Mouse (Mus musculus): ENCODE measurements around the gene Gm10198.

Gm10198 gene

DNA sequence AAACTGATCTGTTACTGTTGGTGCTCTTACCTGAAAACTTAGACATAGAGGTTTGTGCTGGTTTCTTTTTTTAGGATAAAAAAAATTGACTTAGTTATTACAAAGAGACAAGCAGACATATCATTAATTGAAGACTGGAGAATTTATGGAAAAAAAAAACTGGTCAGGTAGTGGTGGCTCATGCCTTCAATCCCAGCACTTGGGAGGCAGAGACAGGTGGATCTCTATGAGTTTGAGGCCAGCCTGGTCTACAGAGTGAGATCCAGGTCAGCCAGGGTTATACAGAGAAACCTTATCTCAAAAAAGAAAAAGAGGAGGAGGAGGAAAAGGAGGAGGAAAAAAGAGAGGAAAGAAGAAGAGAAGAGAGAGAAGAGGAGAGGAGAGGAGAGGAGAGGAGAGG is at the start of gene Gm10198:
Gm10198 (plus strand) TSS at position 301 of the 400 bp plus-strand sequence.
- DNase-seq (ENCODE audit: low spot score in 2 of 2) = no peak

DNA sequence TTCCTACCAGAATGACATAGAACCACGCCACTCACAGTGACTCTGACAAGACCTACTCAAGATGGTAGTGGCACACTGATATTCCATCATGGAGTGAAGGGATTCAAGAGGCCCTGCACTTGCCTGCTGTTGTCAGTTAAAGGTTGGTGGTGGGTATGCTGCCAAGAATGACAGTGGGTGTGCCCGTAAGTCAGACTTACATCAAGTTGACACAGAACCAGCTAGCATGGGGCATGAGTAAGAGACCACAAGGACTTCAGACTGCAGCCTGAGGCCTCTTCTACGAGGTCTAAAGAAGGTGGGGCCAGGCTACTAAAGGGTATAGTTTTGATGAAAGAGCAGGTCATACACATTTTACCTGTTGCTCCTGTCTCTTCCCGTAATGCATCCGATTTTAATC is 47.3 kb upstream of the Gm10198 start:
- DNase-seq (ENCODE audit: low spot score in 2 of 2) = no peak

DNA sequence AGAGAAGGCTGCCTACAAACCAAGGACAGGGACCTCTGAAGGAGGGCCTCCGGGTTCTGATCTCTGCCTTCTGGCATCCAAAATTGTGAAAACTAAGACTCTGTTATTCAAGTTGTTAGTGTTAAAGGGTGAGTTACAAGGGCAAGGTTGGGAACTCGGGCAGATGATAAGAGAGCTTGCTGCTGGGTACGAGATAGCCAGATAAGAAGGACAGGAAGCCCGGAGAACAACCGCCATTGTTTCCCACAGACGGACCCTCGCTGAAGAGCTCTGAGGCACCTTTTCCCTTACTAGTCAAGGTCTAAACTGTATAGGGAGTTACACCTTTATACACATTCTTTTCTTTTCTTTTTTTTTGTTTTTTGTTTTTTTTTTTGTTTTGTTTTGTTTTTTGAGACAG is 39.8 kb upstream of the Gm10198 start:
- no peak for DNase-seq (ENCODE audit: low spot score in 2 of 2)

DNA sequence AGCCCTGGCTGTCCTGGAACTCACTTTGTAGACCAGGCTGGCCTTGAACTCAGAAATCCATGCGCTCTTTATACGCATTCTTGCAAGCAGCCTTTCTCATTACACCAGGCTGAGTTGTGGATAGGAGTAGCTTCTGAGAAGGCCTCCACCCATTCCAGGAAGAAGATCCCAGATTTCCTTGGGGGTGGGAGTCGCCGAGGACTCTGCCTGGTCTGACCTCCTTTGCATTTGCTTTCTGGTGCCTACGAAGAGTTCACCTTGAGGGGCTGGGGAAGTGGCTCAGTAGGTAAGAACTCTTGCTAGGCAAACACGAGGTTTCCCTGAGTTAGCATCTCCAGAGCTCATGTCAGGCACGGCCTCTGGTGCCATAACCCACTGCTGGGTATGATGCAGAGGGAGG is 39.4 kb upstream of the Gm10198 start:
- no peak for DNase-seq (ENCODE audit: low spot score in 2 of 2)

DNA sequence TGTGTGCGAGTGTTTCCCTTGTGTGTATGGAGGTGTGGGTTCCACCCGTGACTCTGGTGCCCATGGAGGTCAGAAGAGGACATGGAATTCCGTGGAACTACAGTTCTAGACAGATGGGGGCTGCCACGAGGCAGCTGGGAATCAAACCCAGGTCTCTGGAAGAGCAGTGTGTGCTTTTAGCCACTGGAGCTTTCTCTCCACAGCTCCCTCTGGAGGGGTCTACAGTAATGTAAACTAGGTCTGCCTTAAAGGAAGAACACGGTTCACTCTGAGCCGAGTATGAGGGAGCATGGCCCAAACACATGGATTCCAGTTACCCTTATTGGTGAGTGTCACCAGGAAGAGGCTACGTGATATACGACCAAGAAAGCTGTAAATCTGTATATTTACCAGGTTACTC is 38.6 kb upstream of the Gm10198 start:
- DNase-seq (ENCODE audit: low spot score in 2 of 2) = no peak

DNA sequence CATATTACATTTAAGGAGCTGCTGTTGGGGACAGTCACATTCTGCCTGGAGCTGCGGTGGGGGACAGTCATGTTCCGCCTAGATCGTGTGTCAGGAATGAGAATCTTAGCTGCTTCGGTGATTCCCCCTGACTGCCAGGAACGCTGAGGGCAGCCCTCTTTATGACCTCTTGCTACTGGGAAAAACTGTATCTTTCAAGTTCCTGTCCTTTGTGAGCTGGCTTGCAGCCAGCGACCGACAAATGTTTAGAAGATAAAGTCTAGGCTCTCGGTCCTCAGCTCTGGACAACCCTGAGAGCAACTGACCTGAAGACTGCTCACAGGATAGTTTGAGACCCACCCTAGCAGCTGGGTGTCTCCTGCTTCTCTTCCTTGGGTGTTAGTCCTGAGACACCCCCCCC is 37.3 kb upstream of the Gm10198 start:
- DNase-seq (ENCODE audit: low spot score in 2 of 2) = no peak

DNA sequence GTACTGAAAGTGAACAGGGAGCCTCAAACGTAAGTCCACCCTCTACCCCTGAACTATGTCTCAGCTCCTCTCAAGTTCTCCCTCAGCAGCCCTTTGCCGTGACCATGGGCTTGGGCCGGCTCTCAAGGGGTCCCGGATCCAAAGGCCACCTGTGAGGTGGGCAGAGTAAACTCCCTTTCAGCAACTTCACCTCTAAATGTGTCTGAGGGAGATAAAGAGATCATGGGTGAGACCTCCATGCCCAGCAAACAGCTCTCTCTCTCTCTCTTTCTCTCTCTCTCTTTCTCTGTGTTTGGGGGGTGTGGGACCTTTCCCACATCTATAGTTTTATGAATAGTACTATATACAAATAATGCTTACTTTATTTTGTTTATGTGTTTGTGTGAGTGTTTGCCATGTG is 36.2 kb upstream of the Gm10198 start:
- DNase-seq (ENCODE audit: low spot score in 2 of 2) = no peak

DNA sequence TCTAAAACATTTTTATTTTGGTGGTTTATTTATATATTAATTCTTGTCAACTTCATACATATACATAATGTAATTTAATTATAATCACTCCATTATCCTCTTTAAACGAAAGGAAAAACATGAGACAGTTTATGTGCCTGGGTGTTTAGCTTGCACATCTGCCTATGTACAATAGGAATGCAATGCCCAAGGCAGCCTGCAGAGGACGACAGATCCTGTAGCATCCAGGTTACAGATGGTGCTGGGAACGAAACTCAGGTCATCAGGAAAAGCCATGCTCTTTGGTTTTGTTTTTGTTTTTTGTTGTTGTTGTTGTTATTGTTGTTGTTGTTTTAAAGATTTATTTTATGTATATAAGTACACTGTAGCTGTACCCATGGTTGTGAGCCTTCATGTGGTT is 32.4 kb upstream of the Gm10198 start:
- no peak for DNase-seq (ENCODE audit: low spot score in 2 of 2)

DNA sequence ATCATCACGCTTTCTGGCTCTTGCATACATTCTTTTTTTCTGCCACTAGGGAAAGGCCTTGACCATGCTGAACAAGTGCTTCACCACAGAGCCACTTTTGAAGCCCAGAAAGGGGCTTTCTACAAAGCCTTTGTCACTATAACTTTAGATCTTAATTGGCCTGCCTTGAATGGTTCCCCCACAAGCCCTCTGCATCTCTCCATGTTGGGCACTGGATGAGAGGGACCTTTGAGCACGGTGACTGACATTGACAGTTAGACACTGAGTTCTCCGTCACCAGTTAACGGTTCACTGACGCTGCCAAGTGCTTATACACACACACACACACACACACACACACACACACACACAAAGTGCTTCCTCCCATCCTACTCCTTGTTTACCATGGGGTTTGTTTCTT is 30.0 kb upstream of the Gm10198 start:
- no peak for DNase-seq (ENCODE audit: low spot score in 2 of 2)

DNA sequence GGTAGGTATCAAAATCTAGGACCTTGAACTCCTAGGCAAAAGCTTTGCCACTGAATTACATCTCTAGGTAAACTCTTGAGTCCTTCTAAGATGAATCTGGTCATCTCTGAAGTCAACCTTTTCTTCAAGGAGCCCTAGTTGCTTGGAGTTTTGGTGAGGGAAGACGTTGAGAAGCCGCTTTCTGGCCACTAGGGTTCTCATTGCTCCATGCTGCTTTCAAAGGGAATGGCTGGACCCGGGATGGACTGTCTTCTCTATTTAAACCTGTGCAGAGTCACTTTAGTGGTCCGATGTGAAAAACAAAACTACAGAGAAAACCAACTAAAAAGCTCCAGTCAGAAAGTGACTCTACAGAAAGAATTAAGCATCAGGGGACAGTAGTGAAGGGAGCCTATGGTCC is 18.4 kb upstream of the Gm10198 start:
- DNase-seq (ENCODE audit: low spot score in 2 of 2) = no peak

DNA sequence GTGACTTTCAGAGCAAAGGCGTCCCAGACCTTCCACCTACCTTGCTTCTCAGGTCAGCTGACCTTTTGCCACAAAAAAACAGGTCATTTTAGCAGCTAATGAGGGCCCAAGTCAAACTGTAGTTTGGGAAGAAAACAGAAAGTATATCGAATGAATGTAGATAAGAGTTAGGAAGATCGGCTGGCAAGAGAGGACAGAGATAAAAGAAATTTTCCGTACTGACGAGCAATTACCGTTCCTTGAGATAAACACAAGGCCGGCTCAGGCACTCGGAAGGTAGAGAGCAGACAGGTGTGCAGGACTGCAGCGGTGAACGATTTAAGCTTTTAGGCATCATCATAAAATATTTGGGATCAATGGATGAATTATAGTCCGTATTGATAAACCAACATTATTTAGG is 15.4 kb upstream of the Gm10198 start:
- no peak for DNase-seq (ENCODE audit: low spot score in 2 of 2)

DNA sequence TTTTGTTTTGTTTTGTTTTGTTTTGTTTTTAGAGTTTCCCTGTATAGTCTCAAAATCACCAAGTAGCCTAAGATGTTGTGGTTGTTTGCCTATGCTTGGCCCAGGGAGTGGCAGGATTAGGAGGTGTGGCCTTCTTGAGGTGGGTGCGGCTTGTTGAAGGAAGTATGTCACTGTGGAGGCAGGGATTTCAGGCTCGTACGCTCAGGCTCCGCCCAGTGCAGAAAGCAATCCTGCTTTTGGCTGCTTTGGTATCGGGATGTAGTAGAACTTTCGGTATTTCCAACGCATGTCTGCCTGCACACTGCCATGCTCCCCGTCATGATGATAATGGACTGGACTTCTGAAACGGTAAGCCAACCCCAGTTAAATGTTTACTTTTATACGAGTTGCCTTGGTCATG is 12.5 kb upstream of the Gm10198 start:
- DNase-seq (ENCODE audit: low spot score in 2 of 2) = no peak

DNA sequence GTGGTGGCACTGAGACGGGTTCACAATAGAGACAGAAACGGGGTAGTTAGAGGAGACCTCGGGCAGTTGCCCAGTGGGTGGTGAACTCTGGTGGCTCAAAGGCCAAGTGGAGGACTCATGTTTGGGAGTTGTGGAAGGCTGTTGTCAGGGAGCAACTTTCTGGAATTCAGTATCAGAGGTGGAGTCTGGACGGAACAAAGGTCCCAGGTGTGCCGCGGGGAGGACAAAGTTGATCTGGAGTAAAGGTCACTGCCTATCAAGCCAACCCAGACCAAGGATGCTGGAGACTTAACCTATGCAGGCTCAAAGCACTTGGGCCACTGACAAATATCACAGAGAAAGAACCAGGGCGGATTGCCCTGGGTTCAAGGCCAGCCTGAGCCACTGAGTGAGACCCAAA is 5.5 kb downstream of the Gm10198 start:
- no peak for DNase-seq (ENCODE audit: low spot score in 2 of 2)

DNA sequence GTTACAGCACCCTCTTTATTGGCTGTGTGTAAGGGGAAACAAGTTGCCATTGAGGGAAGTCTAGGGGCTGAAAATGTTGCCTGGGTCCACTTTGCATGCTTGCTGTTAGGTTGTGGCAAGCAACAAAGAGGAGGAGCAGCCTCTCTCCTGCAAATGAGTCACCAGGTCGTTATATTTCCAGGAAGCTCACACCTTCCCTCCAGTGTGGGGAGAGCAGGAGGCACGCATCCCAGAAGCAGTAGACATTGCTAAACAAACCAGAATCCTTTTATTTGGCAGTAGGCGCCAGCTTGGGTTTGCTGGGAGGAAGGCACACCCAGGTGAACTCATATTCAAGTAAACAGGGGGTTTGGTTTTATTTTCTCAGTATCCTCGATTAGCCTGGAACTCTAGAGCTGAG is 8.8 kb downstream of the Gm10198 start:
- DNase-seq (ENCODE audit: low spot score in 2 of 2) = no peak

DNA sequence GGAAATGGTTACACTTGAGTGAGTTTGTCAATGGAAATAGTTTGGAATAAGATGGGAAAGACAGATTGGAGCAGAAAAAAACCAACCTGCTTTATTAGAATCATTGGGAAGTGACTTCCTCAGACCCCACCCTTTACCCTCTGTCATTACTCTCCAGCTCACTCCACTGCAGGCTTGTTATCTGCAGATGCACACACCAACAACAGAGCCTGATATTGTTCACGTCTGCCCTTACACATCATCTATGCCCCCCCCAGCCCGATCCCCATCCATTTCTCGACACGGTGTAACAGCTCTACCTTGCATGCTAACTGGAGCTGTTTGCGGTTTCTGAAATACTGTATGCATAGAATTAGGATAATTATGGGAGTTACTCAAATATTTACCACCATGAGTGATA is 12.2 kb downstream of the Gm10198 start:
- DNase-seq (ENCODE audit: low spot score in 2 of 2) = no peak

DNA sequence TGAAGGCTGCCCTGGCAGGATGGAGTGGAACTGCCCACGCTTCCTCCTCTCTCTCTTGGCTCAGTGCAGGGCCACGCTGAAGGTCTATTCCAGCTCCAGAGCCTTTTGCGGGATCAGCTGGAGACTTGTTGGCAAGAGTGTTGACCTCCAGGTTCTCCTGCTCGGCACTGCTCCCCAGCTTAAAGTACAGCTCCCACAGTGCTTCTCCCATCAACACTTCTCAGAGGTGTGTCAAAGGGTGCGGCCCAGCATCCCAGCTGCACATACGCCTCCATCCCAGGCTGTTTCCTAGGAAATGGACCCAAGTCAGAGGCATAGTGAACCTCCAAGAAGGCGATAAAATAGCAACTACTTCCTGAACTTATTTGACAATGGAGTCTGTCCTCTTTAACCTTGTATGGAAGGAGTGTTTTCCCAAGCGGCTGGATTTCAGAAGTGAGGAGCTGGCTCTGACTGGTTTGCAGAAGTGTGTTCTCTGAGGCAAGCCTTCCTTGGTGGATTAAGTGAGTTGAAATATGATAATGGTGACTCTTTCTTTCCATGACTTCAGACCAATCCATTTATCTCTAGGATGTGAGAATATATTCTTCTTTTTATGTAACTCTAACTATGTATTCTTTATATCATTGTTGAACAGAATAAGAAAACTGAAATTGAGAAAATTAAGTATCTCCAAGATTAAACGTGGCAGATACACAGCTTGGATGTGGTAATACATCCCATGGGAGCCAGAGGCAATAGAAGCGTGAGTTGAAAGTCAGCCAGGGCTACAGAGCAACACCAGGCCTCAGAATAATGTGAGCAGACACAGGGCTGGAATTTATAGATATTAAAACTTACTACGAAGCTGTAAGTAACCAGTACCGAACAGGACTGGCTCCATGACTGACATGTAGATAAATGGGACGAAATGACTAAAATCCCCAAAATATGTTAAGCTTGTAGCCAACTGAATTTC is 23.9 kb downstream of the Gm10198 start:
- no peak for DNase-seq (ENCODE audit: low spot score in 2 of 2)

DNA sequence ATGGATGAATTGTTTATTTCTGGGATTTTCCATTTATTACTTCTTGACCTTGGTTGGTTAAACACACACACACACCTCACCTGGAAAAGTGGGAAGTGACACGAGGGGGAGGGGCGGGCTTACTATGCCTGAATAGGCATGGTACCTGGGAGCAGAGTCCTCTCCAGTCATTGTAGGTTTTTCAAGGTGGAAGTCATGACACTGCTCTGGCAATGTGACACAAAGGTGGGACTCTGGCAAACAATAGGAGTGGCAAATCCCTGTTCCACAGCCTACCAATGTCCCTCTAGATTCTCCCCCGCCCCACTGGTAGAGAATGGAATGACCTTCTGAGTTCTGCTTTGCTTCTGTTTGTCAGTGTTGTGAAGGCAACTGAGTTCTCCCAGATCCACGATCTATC is 27.8 kb downstream of the Gm10198 start:
- DNase-seq (ENCODE audit: low spot score in 2 of 2) = no peak

DNA sequence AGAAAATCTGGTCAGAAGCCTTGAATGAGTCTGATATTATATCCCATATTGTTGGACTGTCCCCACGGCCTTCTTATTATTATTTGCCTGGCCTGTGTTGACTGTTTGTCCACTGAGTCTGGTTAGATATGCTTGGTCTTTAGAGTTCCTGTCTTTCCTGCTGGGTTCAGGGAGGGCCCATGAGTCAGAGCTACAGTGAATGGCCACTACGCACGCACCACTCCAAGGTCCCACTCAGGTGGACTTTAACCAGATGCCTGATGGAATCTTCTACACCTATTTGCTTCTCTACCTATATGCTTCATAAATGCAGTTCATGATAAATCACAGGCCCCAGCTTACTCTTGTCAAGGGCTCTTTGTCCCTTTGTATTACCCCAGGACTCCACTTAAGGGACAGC is 29.8 kb downstream of the Gm10198 start:
- no peak for DNase-seq (ENCODE audit: low spot score in 2 of 2)

DNA sequence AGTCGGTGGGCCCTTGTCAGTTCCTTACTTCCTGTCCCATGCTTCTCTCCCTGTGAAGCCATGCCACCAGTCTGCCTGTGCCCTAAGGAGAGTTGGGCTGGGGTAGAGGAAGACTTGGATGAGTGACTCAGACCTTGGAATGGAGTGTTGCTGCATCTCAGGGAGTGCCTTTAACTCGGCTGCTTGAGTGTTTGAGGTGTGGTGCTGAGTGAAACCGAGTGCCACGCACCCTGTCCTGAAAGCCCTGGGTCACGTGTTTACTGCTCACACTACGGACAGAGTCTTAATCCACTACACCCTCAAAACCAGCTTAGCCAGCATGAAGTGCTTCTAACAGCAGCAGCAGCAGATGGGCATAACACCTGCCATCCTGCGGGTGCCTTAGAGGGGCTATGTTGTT is 30.5 kb downstream of the Gm10198 start:
- no peak for DNase-seq (ENCODE audit: low spot score in 2 of 2)

DNA sequence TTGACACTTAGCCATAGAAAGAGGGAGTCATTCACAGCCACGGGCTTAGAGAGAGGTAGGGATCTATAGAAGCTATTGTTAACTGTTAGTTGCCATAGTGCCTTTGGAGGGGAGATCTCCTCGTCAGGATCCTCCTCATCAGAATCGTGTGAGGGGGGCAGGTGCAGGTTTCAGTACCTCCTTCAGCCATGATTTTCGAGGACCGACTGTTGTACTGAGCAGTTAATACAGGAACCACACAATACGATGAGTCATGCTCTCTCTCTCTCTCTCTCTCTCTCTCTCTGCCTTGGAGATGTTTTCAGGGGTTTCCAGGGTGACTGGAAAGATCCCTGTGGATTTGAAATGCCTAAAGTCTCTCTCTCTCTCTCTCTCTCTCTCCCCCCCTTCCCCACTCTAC is 31.5 kb downstream of the Gm10198 start:
- DNase-seq (ENCODE audit: low spot score in 2 of 2) = no peak

DNA sequence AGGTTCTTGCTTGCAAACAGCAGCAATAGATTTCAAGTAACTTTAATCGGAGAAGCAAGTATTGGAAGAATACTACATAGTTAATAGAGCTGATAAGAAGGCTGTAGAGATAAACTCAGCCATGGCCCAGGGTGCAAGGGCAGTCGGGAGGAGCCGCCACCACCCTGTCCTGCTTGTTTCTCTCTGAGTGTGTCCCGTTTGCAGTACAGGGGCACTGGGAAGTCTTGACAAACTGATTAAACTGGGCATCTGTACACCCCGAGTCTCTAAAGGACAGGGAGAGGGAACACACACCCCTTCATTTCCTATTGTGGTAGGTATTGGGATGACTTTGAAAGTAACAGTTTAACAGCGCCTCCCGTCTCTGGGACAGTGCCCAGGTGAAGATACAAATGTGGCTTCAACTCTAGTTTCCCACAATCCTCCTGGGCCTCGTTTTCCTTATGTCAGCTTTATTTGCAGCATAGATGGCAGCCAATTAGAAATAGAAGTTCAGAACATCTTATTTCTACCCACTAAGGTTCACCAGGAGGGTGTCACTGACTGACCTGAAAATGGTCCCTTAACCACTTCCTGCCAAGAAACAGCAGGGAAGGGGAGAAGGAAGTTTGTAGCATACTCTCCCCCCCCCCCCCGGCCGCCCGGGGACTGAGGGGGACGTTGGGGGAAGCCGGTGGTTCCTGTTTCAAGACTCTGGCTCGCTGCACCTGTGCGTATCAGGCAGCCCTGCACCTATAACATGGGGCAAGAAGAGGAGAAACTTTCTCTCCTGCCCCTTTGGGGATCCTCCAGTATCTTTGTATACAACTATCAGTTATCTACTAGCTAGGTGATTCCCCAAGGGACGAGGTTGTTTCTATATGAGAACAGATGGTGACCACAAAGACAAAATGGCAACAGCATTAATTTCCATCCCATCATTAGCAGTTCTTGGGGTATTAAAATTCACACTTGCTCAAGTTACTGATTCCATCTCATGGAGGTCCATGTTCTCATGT is 41.9 kb downstream of the Gm10198 start:
- DNase-seq (ENCODE audit: low spot score in 2 of 2) = no peak

DNA sequence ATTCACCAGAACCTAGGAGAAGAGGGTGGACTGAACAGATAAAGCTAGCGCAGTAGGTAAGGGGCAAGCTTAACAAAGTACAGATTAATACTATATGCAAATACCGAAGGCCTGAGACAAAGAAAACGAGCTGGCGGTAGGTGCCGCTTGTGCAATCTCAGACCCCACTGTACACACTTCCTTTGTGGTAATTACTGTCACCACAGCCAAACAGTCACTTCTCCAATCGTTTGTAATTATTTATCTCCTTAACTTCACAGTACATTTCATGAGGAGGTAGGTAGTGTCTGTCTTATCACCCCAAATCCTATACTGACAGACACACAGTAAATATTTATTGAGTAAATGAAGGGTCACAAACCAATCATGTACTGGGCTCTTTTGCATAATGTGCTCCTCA is 47.7 kb downstream of the Gm10198 start:
- no peak for DNase-seq (ENCODE audit: low spot score in 2 of 2)
